Mouse (Mus musculus) megakaryocyte, adult 5-6 weeks (primary cell): ENCODE results near the gene Rin3. TPM values are rescaled to one million over a fixed set of nuclear protein-coding genes. Genes with fewer than 3 reads are reported as not detected.

Source experiments
- ATAC-seq: 2 replicates; pipeline ENCODE4 v1.8.0; 2016; ENCODE audit warnings: mild to moderate bottlenecking, inconsistent platforms; ENCODE audit not compliant: poor library complexity, severe bottlenecking
- total RNA-seq, 2 experiments: library from RNA; stranded (forward) in 1 of 2; stranded (reverse) in 1 of 2; fragments of 153-499, 151-499 nt in 1 of 2; fragments of 221-1000, 200-1000 nt in 1 of 2; gene quantifications; 2 replicates each; pipeline versions ENCODE4 v1.2.3 to v1.2.4; 2015 to 2017

Rin3 gene
- total RNA-seq, 2 experiments from 2014 or later: 121 to 188 TPM

DNA sequence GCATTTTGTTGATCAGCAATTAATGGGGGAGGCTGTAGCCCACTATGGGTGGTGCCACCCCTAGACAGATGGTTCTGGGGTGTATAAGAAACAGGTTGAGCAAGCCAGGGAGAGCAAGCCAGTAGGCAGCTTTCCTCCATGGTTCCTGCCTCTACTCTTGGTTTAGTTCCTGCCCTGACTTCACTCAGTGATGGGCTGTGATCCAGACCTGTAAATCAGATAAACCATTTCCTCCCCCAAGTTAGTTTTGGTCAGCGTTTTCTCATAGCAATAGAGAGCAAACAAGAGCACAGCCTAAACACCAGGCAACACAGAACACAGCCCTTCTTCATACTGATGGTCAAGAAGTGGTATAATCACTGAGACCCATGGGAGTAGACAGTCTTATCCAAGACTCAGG, 18.7 kb downstream of the Rin3 start:
- no peak for ATAC-seq

DNA sequence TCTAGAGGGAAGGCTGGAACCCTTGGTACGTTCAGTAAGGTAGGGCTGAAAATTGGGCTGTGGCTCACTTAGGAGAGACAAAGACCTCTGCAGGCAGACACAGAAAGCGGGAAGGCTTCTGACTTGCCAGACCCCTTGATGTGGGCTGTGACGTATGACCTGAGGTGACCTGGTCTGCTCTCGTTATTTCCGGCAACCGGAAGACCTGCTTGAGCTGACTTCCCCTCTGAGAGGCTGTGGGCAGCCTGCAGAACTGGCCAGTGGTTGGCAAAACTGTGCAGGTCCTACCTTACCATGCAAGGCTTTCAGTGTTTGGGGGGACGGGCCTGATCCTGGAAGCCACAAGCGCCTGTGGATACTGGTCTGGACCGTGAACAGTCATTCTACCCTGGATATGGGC, 19.5 kb downstream of the Rin3 start:
- ATAC-seq: peak; percentile 88

DNA sequence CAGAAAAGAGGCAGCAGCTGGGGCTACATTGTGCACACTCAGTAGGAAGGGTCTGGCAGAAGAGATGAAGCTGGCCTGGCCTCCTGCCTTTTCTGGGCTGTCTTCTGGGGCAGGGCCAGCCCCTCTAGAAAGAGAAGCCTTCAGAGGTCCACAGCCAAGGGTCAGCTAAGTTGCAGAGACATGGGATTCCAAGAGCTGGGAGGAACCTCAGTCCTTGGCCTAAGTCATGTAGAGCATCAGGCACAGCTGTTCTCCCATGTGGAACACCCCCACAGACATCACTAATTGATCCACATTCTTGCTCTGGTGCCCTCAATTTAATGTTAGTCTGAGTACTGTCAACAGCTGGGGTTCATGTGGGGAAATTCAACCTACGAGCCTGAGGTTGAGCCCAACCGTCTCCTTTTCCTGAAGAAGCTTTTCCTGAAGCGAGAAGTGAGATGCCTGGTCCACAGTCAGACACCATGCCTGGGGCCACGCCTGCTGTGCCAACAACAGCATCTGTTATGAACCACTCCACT, 20.0 kb downstream of the Rin3 start:
- ATAC-seq: no peak

DNA sequence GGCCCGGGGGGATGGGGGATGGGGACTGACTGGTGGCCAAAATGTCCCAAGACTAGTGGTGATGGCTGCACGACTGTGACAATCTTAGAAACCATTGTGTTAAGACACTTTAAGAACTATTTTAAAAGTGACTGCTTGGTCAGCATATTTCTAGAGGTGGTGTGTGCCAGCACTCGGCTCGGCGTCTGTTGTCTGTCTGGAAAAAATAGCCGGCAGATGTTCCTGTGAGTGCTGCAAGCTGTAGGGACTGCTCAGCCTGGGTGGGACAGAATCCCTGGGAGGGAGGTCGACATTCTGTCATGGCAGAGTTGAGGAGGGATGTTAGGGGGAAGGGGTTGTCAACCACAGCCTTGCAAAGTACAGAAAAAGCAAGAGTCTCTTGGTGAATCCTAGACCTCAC, 21.0 kb downstream of the Rin3 start:
- ATAC-seq: no peak

DNA sequence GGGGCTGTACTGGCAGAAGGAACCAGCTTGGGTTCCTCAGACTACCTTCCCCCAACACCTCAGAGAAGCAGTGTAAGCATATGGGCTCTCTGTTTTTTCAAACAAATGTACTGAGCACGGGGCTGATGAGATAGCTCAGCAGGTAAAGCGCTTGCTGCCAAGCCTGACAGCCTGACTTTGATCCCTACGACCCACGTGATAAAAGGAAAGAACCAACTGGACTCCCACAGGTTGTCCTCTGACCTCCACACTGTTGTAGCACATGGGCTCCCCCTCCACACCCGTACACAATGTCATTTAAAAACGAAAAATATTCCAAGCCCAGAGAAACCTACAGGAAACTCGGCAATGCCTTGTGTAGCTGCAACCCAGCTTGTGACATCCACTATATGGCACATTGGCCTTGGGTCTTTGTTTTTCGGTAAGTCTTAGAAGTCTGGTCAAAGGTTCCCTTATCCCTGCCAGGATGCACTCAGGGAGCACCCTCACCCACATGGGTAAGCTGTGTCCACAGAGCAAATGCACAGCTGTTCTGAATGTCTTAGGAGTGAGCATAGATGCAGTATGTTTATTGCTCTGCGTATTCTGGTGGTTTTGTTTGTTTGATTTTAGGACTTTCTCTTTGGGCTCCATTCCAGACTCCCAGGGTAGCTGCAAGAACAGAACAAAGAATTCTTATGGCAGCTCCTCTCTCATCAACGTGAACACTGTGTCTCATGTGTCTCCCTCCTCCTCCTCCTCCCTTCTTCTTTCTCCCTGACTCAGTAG, 22.4 kb downstream of the Rin3 start:
- ATAC-seq: no peak

DNA sequence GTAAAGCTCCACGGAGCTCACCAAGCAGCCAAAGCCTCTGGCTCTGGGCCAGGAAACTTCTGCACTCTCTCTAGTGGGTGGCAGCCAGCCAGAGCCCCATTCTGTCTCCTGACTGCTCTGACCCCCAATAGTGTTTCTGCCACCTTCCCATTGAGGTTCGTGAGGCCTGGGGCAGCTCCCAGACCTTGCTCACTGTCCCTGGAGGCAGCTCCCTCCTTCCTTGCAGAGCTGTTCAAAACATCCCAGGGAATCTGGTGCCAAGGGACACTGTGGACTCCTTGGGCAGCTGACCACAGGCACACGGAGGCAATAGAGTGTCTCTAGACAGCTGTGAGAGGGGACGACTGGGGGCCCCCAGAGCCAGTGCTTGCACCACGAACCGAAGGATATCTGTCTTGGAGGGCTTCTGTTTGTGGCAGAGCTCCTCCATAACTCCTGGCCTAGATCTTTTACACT, 25.2 kb downstream of the Rin3 start:
- ATAC-seq: no peak

DNA sequence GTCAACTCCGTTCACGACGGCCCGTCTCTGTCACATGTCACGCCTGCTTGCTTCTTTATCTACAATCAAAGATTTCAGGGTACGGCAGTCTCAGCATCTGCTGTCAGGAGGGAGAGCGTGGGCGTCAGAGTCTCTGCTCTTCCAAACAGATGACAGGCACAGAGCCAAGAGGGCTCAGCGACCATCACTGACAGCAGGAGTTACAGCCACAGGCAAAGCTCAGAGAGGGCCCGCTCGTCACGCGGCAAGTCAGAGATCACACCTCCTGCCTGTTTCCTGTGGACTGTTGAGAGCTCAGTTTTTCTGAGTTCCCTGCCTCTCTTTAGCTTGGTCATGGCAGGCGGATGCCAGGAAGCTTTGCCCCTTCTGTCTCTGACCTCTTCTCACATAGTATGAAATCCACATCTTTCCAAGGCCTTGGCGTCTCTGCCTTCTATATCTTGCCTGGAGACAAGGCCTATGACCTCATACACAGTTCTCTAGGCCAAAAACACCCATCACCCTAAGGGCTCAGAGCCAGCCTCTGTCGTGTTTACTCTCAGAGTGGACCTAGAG, 25.7 kb downstream of the Rin3 start:
- ATAC-seq: peak; percentile 43

DNA sequence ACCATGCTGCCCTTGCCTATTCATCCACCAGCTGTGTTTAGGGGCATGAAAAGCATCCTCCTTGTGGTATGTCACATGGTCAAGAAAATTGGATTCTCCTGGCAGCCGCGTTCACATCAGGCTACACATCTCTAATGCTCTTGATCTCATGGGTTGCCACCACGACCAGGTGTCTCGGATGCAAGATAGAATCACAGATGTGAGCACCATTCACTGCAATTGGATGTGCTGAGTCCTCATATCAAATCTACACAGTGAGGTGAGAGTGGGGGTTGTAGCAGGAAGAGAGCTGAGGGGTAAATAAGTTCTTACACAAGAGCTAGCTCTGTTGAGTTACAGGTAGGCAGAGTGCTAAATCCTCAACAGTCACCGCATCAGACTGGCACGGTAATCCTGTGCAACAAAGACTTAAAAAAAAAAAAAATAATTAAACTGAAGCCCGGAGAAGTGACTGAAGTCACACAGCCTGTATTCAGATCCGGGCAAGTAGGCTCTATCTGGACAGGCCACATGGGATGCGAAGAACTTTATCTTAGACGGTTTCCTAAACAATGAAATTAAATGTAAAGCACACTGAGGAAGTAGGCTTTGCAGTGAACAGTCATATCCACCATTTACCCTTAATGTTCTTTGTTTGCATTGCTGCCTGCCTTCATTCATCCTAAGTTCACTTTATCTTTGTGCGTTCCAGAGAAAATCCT, 26.4 kb downstream of the Rin3 start:
- no peak for ATAC-seq

DNA sequence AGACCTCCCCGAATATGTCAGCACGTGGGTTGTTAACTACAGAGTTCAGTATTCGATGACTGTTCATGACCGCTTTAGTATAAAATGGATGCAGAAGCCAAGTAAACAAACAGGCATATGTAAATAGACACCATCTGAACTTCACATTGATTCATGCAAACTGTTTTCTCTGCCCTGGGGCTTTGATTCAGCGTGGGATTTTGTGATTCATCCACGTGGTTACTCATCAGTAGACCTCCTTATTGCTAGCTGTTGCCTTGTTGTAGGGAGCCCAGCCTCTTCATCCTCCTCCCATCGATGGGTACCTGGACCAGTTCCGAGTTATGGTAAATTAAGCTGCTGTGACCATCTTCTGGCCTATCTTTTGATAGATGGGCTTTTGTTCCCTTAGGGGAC, 26.9 kb downstream of the Rin3 start:
- no peak for ATAC-seq

DNA sequence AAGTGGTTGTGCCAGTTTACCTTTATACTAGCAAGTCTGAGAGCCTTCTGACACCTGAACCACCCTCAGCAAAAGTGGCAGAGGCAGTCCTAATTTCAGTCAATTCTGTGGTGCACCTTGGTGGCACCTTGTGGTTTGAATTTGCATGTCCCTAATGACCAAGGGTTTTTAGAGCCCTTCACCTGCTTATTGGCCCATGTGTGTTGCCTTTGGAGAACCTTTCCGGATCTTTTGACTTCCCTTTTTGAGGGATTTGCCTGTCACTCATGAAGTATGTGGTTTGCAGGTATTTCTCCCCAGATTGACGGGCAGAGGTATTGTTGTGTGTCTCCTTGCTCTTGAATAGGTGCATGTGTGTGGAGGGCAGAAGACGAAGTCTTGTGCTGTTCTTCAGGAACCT, 27.4 kb downstream of the Rin3 start:
- peak; percentile 52 for ATAC-seq

DNA sequence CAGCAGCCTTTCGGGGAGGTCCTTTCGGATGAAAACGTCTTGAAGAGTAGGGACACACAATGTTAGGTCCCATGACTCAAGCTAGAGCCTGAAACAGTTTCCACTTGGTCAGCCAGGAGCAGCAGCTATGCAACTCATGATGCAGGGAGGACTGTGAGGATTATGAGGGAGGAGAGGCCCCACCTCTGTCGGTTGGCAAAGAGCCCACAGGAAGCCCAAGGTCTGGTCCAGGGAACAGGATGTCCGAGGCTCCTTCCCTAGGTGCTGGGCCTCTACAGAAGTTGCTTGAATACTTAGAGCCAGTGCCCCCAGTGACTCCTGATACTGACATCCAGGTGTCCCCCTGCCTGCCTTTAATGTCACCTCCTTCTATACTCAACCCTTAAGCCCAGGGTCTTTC, 28.6 kb downstream of the Rin3 start:
- ATAC-seq: no peak

DNA sequence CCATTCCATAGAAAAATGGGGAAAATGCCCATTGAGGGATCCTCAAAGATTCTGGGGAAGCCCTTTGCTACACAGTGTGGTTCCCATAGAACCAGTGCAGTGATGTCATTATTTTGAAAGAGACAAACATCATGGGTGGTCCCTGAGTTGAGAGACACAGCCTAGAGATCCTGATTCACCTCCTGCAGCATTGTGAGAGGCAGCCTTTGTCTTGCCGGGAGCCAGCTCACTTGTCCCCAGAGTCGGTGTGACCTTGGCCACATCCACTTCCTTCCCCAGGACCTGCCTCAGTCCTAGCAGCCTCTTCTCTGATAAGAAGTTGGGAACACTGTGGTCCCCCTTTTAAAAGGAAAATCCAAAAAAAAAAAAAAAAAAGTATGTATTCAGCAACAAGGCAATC, 36.3 kb downstream of the Rin3 start:
- no peak for ATAC-seq

DNA sequence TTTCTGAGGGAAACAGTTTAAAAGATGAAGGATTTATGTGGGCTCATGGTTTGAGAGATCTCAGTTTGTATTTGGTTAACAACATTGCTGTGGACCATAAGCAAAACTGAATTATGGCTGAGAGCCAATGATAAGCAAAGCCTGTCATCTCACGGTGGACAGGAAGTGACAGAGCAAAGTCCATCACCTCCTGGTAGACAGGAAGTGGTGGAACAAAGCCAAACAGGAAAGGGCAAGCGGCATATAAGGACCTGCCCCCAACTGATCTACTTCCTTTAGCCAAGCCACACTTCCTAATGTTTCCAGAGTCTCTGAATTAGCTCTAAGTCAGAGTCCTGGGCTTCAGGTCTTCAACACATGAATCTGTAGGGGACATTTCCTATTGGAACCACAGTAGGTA, 37.1 kb downstream of the Rin3 start:
- ATAC-seq: peak; percentile 91

DNA sequence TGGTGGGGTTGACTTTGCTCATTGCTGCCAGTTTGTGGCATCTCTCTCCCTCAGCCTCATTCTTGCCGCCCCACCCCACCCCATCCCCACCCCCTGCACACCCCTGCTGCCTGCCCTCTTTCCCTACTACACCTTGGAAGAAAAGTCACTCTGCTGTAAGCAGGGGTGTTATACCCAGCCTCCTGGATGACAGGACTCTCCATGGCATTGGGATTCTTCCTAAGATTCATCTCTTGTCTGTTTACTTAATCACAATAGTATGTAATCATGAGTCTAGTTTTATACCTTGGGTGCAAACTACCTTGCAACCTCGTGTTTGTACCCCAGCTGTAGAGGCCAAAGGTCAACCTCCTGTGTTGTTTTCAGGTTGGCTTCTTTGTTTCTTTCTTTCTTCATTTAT, 37.5 kb downstream of the Rin3 start:
- ATAC-seq: no peak

DNA sequence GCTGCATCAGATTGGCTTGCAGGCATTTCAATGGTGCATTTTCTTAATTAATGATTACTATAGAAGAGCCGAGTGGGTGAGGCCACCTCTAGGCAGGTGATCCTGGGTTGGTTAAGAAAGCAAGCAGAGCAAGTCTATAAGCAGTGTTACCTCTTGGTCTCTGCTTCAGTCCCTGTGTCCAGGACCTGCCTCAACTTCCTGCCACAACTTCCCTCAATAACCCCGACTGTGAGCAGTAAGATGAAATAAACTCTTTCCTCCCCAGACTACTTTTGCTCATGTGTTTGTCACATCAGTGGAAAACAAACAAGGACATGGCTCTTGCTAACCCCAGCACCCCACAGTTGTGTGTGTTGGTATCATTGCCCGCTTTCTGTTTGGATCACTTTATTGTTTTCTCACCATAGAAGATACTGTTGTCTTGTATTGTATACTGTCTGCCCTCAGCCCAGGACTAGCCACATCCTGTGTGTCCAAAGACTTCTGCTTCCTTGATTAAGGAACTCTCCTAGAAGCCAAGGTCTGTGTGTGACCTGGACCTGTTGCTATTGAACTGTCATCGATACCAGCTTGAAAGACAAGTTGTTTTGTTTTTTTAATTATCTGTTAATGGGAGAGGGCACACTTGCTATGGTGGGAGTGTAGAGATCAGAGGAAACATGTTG, 38.3 kb downstream of the Rin3 start:
- peak; percentile 43 for ATAC-seq

DNA sequence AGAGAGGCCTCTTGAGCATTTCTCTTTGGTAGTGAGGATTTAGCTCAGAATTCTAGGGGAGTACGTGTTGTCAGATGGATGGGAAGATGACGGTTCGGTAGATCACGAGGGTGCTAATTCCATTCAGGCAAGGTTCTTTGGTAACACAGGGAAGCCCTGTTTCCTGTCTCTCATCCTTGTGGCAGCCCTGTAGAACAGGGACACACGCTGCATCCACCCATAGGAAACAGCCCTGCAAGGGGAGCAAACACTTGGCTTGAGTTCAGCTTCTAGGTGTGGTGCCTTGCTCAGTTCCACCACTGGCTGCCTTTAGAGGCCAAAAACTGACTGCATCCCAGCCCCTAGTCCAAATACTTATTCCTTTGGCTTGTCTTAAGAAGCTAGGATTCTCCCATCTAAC, 39.0 kb downstream of the Rin3 start:
- no peak for ATAC-seq

DNA sequence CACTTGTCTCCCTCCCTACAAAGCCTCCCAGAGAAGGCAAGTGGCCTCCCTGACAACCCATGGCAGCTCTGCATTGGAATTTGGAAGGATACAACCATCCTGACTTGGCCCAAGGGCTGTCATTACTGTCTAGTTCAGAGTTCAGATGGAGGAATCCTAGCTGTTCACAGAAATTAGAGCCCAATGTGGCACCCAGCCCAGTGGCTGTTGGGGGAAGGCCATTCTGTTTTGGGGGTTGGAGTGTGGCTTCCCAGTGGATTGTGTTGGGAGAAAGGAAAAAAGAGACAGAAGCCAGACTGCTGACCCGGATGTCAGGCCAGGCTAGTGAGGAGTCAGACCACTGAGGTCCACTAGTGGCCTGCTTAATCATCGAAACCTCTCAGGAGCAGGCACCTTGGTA, 40.5 kb downstream of the Rin3 start:
- ATAC-seq: no peak

DNA sequence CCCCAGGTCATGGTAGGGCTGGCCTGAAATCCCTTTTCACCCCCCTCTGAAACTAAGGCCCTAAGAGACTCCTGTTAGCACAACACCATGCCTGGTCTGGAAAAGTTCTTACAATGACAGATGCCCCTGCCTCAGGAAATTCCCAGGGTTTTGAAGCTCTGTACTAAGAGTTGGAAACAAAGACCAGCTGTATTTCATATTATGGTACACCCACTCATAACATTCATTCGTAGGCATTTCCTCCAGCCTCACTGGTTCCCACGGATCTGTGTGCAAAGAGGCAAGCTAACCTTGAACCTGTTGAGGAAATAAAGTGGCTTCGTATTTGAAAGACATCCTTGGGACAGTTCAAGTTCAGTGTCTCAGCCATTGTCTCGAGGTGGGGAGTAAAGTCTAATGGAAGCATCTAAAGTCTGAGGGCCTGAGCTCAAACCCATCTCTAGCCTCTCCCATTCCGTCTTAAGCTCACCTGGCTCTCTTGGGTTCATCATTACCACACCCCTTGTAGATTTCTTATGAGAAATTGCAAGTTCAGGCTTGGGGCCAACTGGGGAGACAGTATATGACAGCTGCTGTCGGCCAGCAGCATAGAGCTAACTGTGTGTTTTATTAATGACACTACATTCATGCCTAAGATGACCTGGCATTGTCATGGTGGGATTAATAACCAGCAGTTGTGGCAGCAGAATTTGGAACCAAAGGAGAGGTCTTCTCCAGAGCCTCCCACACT, 41.5 kb downstream of the Rin3 start:
- no peak for ATAC-seq

DNA sequence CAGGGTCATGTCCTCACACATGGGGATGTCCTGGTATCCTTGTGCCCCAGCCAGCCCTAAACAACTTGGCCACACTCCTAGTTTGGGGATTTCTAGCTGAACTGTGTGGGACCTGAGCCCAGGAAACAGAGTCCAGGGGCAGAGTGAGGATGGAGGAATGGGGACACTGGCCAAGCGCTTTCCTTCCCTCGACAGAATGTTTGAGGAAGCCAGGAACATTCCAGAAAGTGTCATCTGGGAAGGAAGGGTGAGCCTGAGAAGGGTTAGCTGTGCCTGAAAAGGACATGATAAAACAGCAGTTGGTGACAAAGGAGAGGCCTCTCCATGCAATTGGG, 42.0 kb downstream of the Rin3 start:
- ATAC-seq: no peak

DNA sequence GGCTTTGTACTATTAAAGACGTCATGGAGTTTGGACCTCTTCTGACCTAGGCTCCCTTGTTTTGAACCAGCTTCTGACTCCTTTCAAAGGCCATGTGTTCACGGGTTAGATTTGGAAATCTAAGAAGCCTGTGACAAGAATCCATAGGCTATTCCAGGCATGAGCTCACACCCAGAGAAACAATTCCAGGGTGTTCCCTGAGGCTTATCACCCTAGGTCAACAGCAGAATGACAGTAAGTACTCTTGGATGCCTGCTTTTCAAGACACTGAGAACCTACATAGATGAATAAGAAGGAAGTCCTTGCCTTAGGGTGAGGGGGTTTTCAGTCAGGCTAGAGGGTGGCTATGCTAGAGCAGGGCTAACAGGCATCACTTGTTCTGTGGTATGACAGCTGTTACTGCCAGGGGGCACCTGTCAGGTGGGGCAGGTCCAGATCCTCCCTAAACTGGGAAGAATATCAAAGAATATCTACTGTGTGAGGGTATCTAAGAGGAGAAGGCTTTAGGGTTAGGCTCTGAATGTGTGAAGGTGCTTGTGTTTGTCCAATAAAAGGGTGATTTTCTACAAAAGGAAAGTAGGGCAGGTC, 44.0 kb downstream of the Rin3 start:
- ATAC-seq: no peak

DNA sequence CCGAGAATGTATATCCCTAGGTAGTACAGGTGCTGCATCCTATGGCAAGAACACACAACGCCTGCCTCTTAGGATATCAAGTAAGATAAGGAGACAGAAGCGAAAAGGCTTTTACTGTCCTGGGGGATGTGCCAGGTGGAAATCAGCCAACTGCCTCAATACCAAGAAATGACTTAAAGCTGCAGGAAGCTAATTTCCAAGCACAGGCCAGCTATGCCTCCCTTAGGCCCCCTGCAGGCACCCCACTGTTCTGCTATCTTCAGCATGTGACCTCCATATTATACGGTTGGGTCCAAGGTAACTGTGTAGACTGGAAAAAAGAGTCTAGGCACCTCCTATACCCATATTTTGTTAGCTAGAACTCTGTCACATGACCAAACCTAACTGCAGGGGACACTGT, 44.7 kb downstream of the Rin3 start:
- no peak for ATAC-seq
